Mouse (Mus musculus) spleen, adult 2 months (tissue): ENCODE results near the gene Rps6kb2.

Experiments
- CTCF ChIP-seq: fragments of 200-500 bp; IDR thresholded peaks from 2 replicates; pipeline ENCODE4 v1.5.1; 2011; ENCODE audit warnings: mild to moderate bottlenecking, inconsistent platforms; ENCODE audit not compliant: insufficient read depth, insufficient read length, insufficient replicate concordance; ENCODE audit errors: extremely low read depth
- POLR2A ChIP-seq: fragments of 200-500 bp; IDR thresholded peaks from 2 replicates; pipeline ENCODE4 v1.6.1; 2011; ENCODE audit warnings: low read depth, low read length, inconsistent platforms

DNA sequence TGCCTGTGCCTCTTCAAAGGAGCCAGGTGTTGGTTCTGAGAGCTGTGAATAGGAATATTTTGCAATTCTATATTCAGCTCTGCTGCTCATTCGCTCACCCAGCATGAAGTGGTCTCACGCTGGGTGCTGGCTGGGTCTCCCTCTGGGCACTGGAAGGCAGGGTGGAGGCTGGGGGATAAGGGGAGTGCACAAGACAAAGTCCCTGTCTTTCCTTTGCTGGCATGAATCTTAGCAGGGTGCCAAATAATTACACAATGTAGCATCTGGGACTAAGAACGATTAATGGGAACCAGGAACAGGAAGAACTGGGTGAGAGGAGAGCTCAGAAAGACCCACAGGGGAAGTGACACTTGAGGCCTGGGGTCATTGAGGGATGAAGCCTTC, 16.1 kb downstream of the Rps6kb2 start:
- TF ChIP-seq POLR2A = no peak
- no peak for TF ChIP-seq CTCF
